Mouse (Mus musculus) limb, embryonic 11.5 days (tissue): Measurements from ENCODE around the gene Scamp4. TPM values are rescaled to one million over a fixed set of nuclear protein-coding genes. Genes with fewer than 3 reads are reported as not detected.
"Not testable (repeated sequence)": the region's sequence is repeated elsewhere in the genome, so short reads cannot be mapped to it uniquely, and the experiment has no call there.

ENCODE experiments used
- ATAC-seq: fragments of 200-750 bp; cut with Nextera tagmentation; 2 replicates; pipeline ENCODE4 v1.8.0; 2017; ENCODE audit warnings: low read depth; ENCODE audit not compliant: insufficient number of reproducible peaks, low FRiP score, low TSS enrichment
- DNase-seq: peaks from one replicate; pipeline ENCODE4 v3.0.0-alpha.2; 2015; ENCODE audit warnings: low spot score
- H3K27ac ChIP-seq: fragments of 300-500 bp; sonication (generic); replicated peaks from 2 replicates; pipeline ENCODE4 v1.5.1; 2014; ENCODE audit warnings: low read depth, mild to moderate bottlenecking, low read length
- H3K27me3 ChIP-seq: fragments of 300-500 bp; sonication (generic); 2 replicates; pipeline ENCODE4 v1.6.1; 2014; ENCODE audit warnings: mild to moderate bottlenecking, low read length, mixed read lengths; ENCODE audit not compliant: control insufficient read depth, insufficient read depth
- H3K36me3 ChIP-seq: fragments of 300-500 bp; sonication (generic); 2 replicates; pipeline ENCODE4 v1.6.1; 2014; ENCODE audit warnings: mild to moderate bottlenecking, low read length, moderate library complexity, mixed read lengths; ENCODE audit not compliant: control insufficient read depth, insufficient read depth
- H3K4me1 ChIP-seq: fragments of 300-500 bp; sonication (generic); 2 replicates; pipeline ENCODE4 v1.6.1; 2014; ENCODE audit warnings: low read length, mixed read lengths; ENCODE audit not compliant: control insufficient read depth, insufficient read depth
- H3K4me2 ChIP-seq: fragments of 300-500 bp; sonication (generic); 2 replicates; pipeline ENCODE4 v1.6.1; 2014; ENCODE audit warnings: low read depth, mild to moderate bottlenecking, moderate library complexity; ENCODE audit not compliant: severe bottlenecking
- H3K4me3 ChIP-seq: fragments of 300-500 bp; sonication (generic); 2 replicates; pipeline ENCODE4 v1.5.1; 2014; ENCODE audit warnings: low read depth, low read length
- H3K9ac ChIP-seq: fragments of 300-500 bp; sonication (generic); 2 replicates; pipeline ENCODE4 v1.6.1; 2014; ENCODE audit warnings: mild to moderate bottlenecking, low read length
- H3K9me3 ChIP-seq: fragments of 300-500 bp; sonication (generic); 2 replicates; pipeline ENCODE4 v1.6.1; 2016; ENCODE audit warnings: low read length; ENCODE audit not compliant: control insufficient read depth
- WGBS: fragments of 180-500 bp; shearing (Covaris S2); extraction: QIAGEN DNeasy Blood & Tissue Kit; methylation state at CpG from one replicate; pipeline ENCODE4 v1.1.7; 2014; 5-methylcytosine and 5-hydroxymethylcytosine counted together
- polyA plus RNA-seq: library from polyadenylated mRNA; unstranded; fragments of >200 nt; fragmentation: Nextera tagmentation; extraction: Ambion mirVana; gene quantifications from 2 replicates; pipeline ENCODE4 v1.2.1, GENCODE M21; 2014

Gene Scamp4
- polyA plus RNA-seq, 1 experiment from 2014 or later: 73.0 TPM

GRCm38 (mm10) chr10:80603364-80603763 is 692 bp downstream of the Scamp4 start:
- peak overlapping the region; percentile 71 for H3K4me3 ChIP-seq
- H3K4me1 ChIP-seq: peaks cover 11% of the 10 kb centered on the region
- peak overlapping the region; percentile 53 for H3K9ac ChIP-seq
- DNase-seq (no peak), ATAC-seq (0 out of 2 replicates have a peak, but pooled peaks have one; percentile 0)
- peak overlapping the region; percentile 73; the same call in 1 of the 2 replicates for H3K27ac ChIP-seq
- WGBS: 34% methylated on average over 7 of the region's 7 CpGs
- H3K4me2 ChIP-seq: peak overlapping the region; percentile 90
- no peaks in the 10 kb centered on the region for H3K9me3 ChIP-seq
- H3K27me3 ChIP-seq: no peaks in the 10 kb centered on the region
- H3K36me3 ChIP-seq: peaks cover 11% of the 10 kb centered on the region

GRCm38 (mm10) chr10:80604001-80604509 is 1.4 kb downstream of the Scamp4 start:
- no peak for ATAC-seq
- Histone ChIP-seq H3K27me3 (no peaks in the 10 kb centered on the region), H3K4me2 (peak overlapping the region; percentile 90; the same call in 1 of the 2 replicates), H3K4me1 (peaks cover 11% of the 10 kb centered on the region), H3K4me3 (peak overlapping the region; percentile 71), H3K9me3 (no peaks in the 10 kb centered on the region), H3K36me3 (peaks cover 14% of the 10 kb centered on the region), H3K27ac (no peak overlapping the region), H3K9ac (peak overlapping the region; percentile 53; the same call in 1 of the 2 replicates)
- no peak for DNase-seq
- 86% methylated on average over 7 of the region's 7 CpGs for WGBS

GRCm38 (mm10) chr10:80604988-80605387 is 2.3 kb downstream of the Scamp4 start:
- ATAC-seq: no peak
- DNase-seq: no peak
- Histone ChIP-seq H3K4me2 (no peak overlapping the region), H3K9ac (no peak overlapping the region), H3K36me3 (peaks cover 14% of the 10 kb centered on the region), H3K27me3 (no peaks in the 10 kb centered on the region), H3K9me3 (no peaks in the 10 kb centered on the region), H3K27ac (no peak overlapping the region), H3K4me1 (peaks cover 11% of the 10 kb centered on the region), H3K4me3 (no peak overlapping the region)
- WGBS: 94% methylated on average over 2 of the region's 2 CpGs

GRCm38 (mm10) chr10:80605721-80606120 is 3.0 kb downstream of the Scamp4 start, which contains the start of gene Gm49322:
Gm49322 (plus strand) TSS chr10:80606021.
- H3K27ac ChIP-seq, DNase-seq, H3K4me2 ChIP-seq, H3K9ac ChIP-seq, H3K4me3 ChIP-seq, H3K27me3 ChIP-seq, ATAC-seq, H3K9me3 ChIP-seq: not testable (repeated sequence)
- 91% methylated on average over 3 of the region's 4 CpGs for WGBS
- Histone ChIP-seq H3K36me3 (peaks cover 14% of the 10 kb centered on the region), H3K4me1 (peaks cover 11% of the 10 kb centered on the region)

GRCm38 (mm10) chr10:80606306-80606705 is 3.6 kb downstream of the Scamp4 start:
- Histone ChIP-seq H3K9ac (no peak overlapping the region), H3K27me3 (no peaks in the 10 kb centered on the region), H3K9me3 (no peaks in the 10 kb centered on the region), H3K27ac (no peak overlapping the region), H3K36me3 (peaks cover 16% of the 10 kb centered on the region), H3K4me2 (no peak overlapping the region), H3K4me3 (no peak overlapping the region), H3K4me1 (peaks cover 11% of the 10 kb centered on the region)
- ATAC-seq (no peak), DNase-seq (no peak)
- whole genome bisulfite sequencing: 92% methylated on average over 23 of the region's 23 CpGs

GRCm38 (mm10) chr10:80606737-80607350 is 4.2 kb downstream of the Scamp4 start:
- ATAC-seq: no peak
- H3K4me1 ChIP-seq: peaks cover 11% of the 10 kb centered on the region
- no peaks in the 10 kb centered on the region for H3K9me3 ChIP-seq
- no peaks in the 10 kb centered on the region for H3K27me3 ChIP-seq
- peaks cover 19% of the 10 kb centered on the region for H3K36me3 ChIP-seq
- DNase-seq: no peak
- H3K9ac ChIP-seq: no peak overlapping the region
- H3K4me3 ChIP-seq: no peak overlapping the region
- WGBS: 96% methylated on average over 34 of the region's 34 CpGs
- H3K27ac ChIP-seq: no peak overlapping the region
- H3K4me2 ChIP-seq: no peak overlapping the region

- peaks cover 8% of the 10 kb centered on the region for H3K4me1 ChIP-seq
- H3K9ac ChIP-seq: no peak overlapping the region
- ATAC-seq (no peak), DNase-seq (no peak)
- 87% methylated on average over 3 of the region's 3 CpGs for WGBS
- H3K4me2 ChIP-seq: no peak overlapping the region
- no peak overlapping the region for H3K27ac ChIP-seq
- H3K9me3 ChIP-seq: no peaks in the 10 kb centered on the region
- H3K27me3 ChIP-seq: no peaks in the 10 kb centered on the region
- peaks cover 25% of the 10 kb centered on the region for H3K36me3 ChIP-seq
- H3K4me3 ChIP-seq: no peak overlapping the region
These were observed 5.8 kb downstream of the Scamp4 start for GRCm38 (mm10) chr10:80608435-80608834.

- H3K27ac ChIP-seq: no peak overlapping the region
- H3K9ac ChIP-seq: no peak overlapping the region
- 89% methylated on average over 10 of the region's 10 CpGs for WGBS
- DNase-seq (no peak), ATAC-seq (no peak)
- H3K36me3 ChIP-seq: peaks cover 28% of the 10 kb centered on the region
- H3K9me3 ChIP-seq: no peaks in the 10 kb centered on the region
- H3K27me3 ChIP-seq: no peaks in the 10 kb centered on the region
- no peak overlapping the region for H3K4me3 ChIP-seq
- no peak overlapping the region for H3K4me2 ChIP-seq
- 0 out of 2 replicates have a peak, but pooled peaks cover under 1% of the 10 kb centered on the region for H3K4me1 ChIP-seq
These were observed 6.7 kb downstream of the Scamp4 start for GRCm38 (mm10) chr10:80609269-80609924.
